Mouse (Mus musculus) erythroid progenitor cell, adult 5-6 weeks (primary cell): ENCODE data around the gene Teddm1a. TPM values are rescaled to one million over a fixed set of nuclear protein-coding genes. Genes with fewer than 3 reads are reported as not detected.

Experiments used
- ATAC-seq: replicated peaks from 2 replicates; pipeline ENCODE4 v1.8.0; 2016; ENCODE audit warnings: moderate number of reproducible peaks, mild to moderate bottlenecking, moderate TSS enrichment, inconsistent platforms; ENCODE audit not compliant: poor library complexity, low FRiP score, severe bottlenecking
- total RNA-seq, 2 experiments: library from RNA; stranded (forward) in 1 of 2; stranded (reverse) in 1 of 2; fragments of 150-400 nt in 1 of 2; fragments of 186-747, 209-891 nt in 1 of 2; gene quantifications; 2 replicates each; pipeline versions ENCODE4 v1.2.3 to v1.2.4; 2015 to 2017; ENCODE audit warnings: low replicate concordance in 2 of 2

Gene Teddm1a
- total RNA-seq, 2 experiments from 2014 or later: not detected

DNA sequence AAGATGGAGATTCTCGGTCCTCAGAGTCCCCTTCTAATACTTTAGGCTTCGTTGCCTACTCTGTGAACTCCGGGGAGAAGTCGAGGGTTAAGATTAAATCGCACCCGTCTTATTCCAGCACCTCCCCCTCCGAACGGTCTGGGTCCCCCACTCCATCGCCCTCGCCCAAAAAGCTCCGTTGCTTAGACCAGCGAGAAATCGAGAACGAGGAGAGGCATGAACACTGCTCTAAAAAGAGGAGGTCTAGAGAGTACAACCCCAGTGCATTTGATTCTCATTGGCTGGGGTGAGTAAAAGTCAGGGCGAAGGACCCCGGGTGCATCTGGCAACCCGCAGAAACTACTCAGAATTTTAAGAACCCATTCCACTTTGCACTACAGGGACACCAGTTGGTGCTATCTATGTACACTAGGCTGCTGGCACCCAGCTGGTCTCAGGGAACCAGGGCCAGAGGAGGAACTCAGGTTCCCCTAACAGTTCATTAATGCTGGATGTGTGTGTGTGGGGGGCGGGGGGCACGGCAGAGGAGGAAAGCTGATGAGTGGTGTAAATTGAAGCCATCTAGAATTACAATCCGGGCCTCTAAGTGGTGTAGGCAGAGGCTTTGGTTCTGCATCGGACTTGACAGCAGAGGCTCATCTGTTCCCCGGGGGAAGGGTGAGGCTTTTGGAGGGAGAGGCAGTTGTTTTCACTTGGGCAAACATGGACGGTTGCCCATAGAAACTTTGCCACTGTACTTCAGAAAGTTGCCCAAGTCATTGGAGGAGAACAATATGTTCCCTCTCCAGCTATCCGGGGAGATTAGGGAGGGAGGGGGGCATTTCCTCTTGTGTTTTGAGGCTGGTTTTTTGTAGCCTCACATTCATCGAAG, 9.6 kb downstream of the Teddm1a start:
- peak; percentile 28 for ATAC-seq

DNA sequence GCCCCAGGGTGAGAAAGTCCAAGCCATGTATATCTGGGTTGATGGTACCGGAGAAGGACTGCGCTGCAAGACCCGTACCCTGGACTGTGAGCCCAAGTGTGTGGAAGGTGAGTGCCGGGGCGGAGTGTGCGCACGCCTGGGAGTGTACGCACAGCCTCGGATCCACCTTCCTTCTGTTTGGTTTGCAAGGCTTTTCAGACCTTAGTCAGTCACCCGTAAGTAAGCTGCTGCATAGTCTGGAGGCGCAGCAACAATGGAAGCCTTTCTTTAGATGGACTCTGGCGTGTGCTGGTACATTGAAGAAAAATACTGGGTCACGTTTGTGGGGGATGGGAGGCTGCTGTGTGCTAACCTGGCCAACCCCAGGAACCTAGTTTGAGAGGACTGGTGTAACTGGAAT, 11.5 kb downstream of the Teddm1a start:
- ATAC-seq: no peak

- ATAC-seq: no peak
These were observed 12.7 kb downstream of the Teddm1a start for GRCm38 (mm10) chr1:153904236-153904635.

- no peak for ATAC-seq
These were observed 14.3 kb downstream of the Teddm1a start for GRCm38 (mm10) chr1:153905884-153906283.

GRCm38 (mm10) chr1:153908208-153908607, 16.7 kb downstream of the Teddm1a start:
- ATAC-seq: no peak

GRCm38 (mm10) chr1:153908741-153909140, 17.2 kb downstream of the Teddm1a start:
- no peak for ATAC-seq

DNA sequence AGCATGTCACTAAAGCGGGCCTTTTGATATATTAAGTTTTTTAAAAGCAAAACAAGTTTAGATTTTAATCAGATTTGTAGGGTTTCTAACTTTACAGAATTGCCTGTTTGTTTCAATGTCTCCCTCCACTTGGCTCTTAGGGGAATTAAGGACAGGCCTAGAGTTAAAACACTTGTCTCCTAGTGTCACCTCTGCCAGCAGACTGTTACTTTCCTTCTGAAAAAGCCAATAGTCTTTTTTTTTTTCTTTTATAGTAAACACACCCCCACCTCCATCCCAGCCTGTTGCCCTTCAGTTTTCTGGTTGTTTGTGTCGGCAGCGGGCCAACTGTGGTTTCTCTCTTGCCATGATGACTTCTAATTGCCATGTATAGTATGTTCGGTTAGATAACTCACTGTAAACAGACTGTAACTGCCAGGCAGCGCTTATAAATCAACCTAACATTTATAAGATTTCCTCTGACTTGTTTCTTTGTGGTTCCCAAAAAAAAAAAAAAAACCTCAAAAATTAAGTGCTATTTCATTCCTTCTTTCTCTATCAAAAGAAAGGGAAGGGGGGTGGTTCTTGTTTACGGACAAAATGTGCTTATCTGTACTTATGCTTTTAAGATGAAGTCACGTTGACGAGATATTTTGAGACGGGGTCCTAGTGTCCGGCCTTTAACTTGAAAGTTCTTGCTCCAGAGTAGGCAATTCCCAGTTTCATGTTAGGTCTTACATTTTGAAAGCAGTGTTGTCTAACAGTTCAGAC, 17.8 kb downstream of the Teddm1a start:
- ATAC-seq: peak; percentile 63

GRCm38 (mm10) chr1:153909963-153910291, 18.4 kb downstream of the Teddm1a start:
- ATAC-seq: peak; percentile 80

- ATAC-seq: 0 out of 2 replicates have a peak, but pooled peaks have one; percentile 8
These were observed 18.9 kb downstream of the Teddm1a start for GRCm38 (mm10) chr1:153910423-153910822.

- ATAC-seq: no peak
These were observed 19.8 kb downstream of the Teddm1a start for GRCm38 (mm10) chr1:153911276-153911795.

DNA sequence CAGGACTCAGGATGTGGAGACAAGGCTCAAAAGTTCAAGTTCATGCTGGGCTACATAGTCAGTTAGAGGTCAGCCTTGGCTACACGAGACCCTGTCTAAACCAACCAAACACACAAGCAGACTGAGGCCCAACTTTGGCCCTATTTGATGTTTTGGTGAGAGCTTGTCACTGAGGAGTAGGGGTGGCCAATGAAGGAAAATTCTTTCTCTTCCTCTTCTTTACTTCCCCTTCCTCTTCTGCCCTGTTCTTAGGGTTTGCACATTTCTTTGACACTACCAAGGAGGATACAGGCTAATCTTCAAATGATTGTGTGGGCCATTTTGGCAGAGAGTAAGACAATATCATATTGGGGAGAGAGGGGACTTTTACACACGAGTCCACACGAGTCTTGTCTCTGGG, 22.3 kb downstream of the Teddm1a start:
- ATAC-seq: no peak

GRCm38 (mm10) chr1:153918521-153919206, 27.1 kb downstream of the Teddm1a start:
- ATAC-seq: no peak

- no peak for ATAC-seq
These were observed 30.1 kb downstream of the Teddm1a start for GRCm38 (mm10) chr1:153921642-153922041.

- no peak for ATAC-seq
These were observed 31.1 kb downstream of the Teddm1a start for GRCm38 (mm10) chr1:153922571-153923021.

DNA sequence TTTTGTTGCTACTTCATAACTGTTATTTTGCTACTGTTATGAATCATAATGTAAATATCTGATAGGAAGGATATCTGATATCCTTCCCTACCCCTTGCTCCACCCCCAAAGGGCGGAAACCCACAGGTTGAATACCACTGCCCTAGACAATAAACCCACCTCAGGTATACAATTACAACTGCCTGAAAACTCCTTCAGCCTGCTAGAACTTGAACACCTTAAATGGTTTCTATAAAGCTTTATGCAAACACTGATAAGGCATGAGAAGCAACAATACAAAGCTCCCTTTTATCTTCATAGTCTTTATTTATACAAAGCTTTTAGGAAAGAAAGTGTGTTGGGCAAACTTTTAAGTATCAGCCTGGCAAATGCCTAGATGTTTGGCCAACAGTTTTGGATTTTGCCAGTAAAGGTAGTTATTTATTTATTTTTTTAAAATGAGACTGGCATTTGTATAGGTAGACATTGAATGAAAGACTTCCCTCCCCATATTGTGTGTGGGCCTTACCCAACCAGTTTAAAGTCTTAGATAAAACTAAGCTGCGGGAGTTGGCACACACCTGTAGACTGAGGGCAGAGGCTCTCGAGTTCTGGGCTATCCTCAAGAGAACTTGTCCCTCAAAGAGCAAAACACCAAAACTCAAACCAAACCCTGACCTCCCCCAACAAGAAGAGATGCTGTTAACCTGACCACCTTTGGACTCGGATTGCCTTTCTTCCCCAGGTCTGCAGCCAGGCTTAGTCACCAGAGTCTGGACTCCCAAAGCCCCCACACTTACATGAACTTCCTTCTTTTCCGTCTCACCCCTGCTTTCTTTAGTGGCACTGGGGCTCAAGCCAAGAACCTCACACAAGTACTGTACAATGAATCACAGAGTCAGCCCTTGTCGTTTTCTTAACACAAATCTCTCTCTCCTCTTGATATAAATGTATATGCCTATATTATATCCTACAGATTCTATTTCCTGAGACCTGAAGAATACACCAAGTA, 33.1 kb downstream of the Teddm1a start:
- no peak for ATAC-seq

DNA sequence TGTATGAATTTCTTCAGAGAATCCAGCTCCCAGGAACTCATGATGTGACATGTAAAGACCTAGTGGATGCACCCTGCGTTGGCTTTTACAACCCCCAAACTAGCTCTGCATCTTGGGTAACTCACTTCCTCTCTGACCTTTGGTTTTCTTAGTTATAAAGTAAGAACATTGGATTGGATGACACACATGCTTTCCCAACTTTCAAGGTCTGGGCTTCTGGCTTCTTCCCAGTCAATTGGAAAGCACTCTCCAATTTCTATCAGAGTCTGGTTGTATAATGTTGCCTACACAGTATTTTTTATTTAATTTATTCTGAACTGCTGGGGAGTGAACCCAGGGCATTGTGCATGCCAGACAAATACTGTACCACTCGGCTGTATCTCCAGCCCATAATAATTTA, 38.9 kb downstream of the Teddm1a start:
- ATAC-seq: no peak

- no peak for ATAC-seq
These were observed 42.2 kb downstream of the Teddm1a start for GRCm38 (mm10) chr1:153933772-153934171.

GRCm38 (mm10) chr1:153935844-153936380, 44.4 kb downstream of the Teddm1a start:
- ATAC-seq: no peak

DNA sequence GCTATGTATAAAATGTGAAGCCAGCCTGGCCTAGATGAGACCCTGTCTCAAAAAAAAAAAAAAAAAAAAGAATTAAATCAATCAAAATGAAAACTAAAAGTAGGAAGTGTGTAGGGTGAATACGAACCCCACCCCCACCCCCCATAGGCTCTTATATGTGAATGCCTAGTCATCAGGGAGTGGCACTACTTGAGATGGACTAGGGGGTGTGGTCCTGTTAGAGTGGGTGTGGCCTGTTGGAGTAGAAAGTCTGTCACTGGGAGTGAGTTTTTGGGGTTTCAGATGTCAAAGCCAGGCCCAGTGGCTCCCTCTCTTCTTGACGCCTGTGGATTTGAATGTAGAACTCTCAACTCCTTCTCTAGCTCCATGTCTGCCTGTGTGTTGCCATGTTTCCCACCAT, 45.5 kb downstream of the Teddm1a start:
- peak; percentile 86 for ATAC-seq
